Mouse (Mus musculus) liver, adult 2 months (tissue): ENCODE measurements around the gene Nsd1.

Experiments used
- CTCF ChIP-seq: fragments of 200-500 bp; IDR thresholded peaks from 2 replicates; pipeline ENCODE4 v1.5.1; 2011; ENCODE audit warnings: low read depth, low read length, control low read depth
- POLR2A ChIP-seq: fragments of 200-500 bp; IDR thresholded peaks from 2 replicates; pipeline ENCODE4 v1.6.1; 2011; ENCODE audit warnings: low read length, control low read depth; ENCODE audit not compliant: insufficient read depth; ENCODE audit errors: extremely low read depth

DNA sequence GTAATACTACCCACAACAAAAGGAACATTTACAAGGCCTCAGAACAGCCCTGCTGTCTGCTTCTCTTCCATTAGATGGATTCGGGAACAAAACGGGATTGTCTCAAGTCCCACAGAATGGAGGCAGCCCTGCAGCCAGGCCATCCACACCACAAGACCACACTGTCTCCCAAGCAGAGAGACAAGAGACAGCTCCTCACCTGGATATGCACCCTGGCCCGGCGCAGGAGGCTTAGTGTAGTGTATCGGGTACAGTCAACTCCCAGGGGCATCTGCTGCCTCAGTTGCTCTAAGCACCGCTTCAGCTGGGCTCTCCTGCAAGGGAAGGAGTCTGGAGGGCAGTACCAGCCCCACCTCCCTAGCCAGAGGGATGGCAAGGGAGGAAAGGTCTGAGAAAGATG lies 118.6 kb downstream of the Nsd1 start:
- TF ChIP-seq CTCF (no peak), POLR2A (no peak)
